Mouse (Mus musculus): Measurements from ENCODE around the gene Cd164. TPM values are rescaled to one million over a fixed set of nuclear protein-coding genes. Genes with fewer than 3 reads are reported as not detected.

Cd164 gene
- total RNA-seq, 2 experiments from 2014 or later, result 59.0 to 64.6 TPM

GRCm38 (mm10) chr10:41490518-41490873, 28.7 kb upstream of the Cd164 start:
- no peak for DNase-seq (ENCODE audit: low spot score in 2 of 2)
- intact Hi-C loops (cut with DNase I), result no loop called here

GRCm38 (mm10) chr10:41491111-41491510, 28.1 kb upstream of the Cd164 start:
- intact Hi-C loops (cut with DNase I), result no loop called here
- no peak for DNase-seq (ENCODE audit: low spot score in 2 of 2)

GRCm38 (mm10) chr10:41500941-41501340, 18.3 kb upstream of the Cd164 start:
- no peak for DNase-seq (ENCODE audit: low spot score in 2 of 2)
- intact Hi-C loops (cut with DNase I), result loop anchor here (10.0 kb wide), 2 partner anchors 46 to 496 kb away; partner anchors contain the start of gene Zbtb24

- DNase-seq (ENCODE audit: low spot score in 2 of 2), result no peak
- intact Hi-C loops (cut with DNase I), result loop anchor here (10.0 kb wide), 2 partner anchors 50 to 500 kb away; partner anchors contain the start of gene Zbtb24
These were observed 14.2 kb upstream of the Cd164 start for GRCm38 (mm10) chr10:41504996-41505395.

- intact Hi-C loops (cut with DNase I), result loop anchor here (10.0 kb wide), 2 partner anchors 51 to 501 kb away; partner anchors contain the start of gene Zbtb24
- peak; percentile 36 to 43 for DNase-seq (ENCODE audit: low spot score in 2 of 2)
These were observed 13.8 kb upstream of the Cd164 start for GRCm38 (mm10) chr10:41505446-41505845.

- no peak for DNase-seq (ENCODE audit: low spot score in 2 of 2)
- intact Hi-C loops (cut with DNase I), result loop anchor here (10.0 kb wide), 2 partner anchors 54 to 504 kb away; partner anchors contain the start of gene Zbtb24
These were observed 10.1 kb upstream of the Cd164 start for GRCm38 (mm10) chr10:41509160-41509559.

- intact Hi-C loops (cut with DNase I), result loop anchor here (10.0 kb wide), 1 partner anchor 760 kb away; the partner anchor contains the start of gene Foxo3
- DNase-seq (ENCODE audit: low spot score in 2 of 2), result no peak
These were observed 4.9 kb upstream of the Cd164 start for GRCm38 (mm10) chr10:41514301-41514700.

GRCm38 (mm10) chr10:41514921-41515320, 4.3 kb upstream of the Cd164 start:
- intact Hi-C loops (cut with DNase I), result loop anchor here (5.0 to 10.0 kb wide), 2 partner anchors 297 to 760 kb away; partner anchors contain the start of gene Foxo3
- no peak for DNase-seq (ENCODE audit: low spot score in 2 of 2)

- peak; percentile 58 to 59 for DNase-seq (ENCODE audit: low spot score in 2 of 2)
- intact Hi-C loops (cut with DNase I), result loop anchor here (2.0 to 10.0 kb wide), 3 partner anchors 164 to 756 kb away; partner anchors contain the start of gene Foxo3
These were observed 670 bp upstream of the Cd164 start for GRCm38 (mm10) chr10:41518508-41518980.

- intact Hi-C loops (cut with DNase I), result loop anchor here (2.0 to 10.0 kb wide), 4 partner anchors 52 to 755 kb away; partner anchors contain the start of gene Foxo3
- DNase-seq (ENCODE audit: low spot score in 2 of 2), result no peak
These were observed 611 bp downstream of the Cd164 start for GRCm38 (mm10) chr10:41519640-41520409.

GRCm38 (mm10) chr10:41520410-41520673, 1.1 kb downstream of the Cd164 start:
- intact Hi-C loops (cut with DNase I), result loop anchor here (5.0 kb wide), 1 partner anchor 52 kb away; no protein-coding TSS in a partner anchor
- no peak for DNase-seq (ENCODE audit: low spot score in 2 of 2)

GRCm38 (mm10) chr10:41523386-41523785, 4.2 kb downstream of the Cd164 start:
- intact Hi-C loops (cut with DNase I), result loop anchor here (5.0 kb wide), 1 partner anchor 49 kb away; no protein-coding TSS in a partner anchor
- no peak for DNase-seq (ENCODE audit: low spot score in 2 of 2)

GRCm38 (mm10) chr10:41525696-41526095, 6.5 kb downstream of the Cd164 start:
- DNase-seq (ENCODE audit: low spot score in 2 of 2), result no peak
- intact Hi-C loops (cut with DNase I), result no loop called here

GRCm38 (mm10) chr10:41529972-41530371, 10.8 kb downstream of the Cd164 start:
- no peak for DNase-seq (ENCODE audit: low spot score in 2 of 2)
- intact Hi-C loops (cut with DNase I), result no loop called here

- intact Hi-C loops (cut with DNase I), result no loop called here
- DNase-seq (ENCODE audit: low spot score in 2 of 2), result no peak
These were observed 16.8 kb downstream of the Cd164 start for GRCm38 (mm10) chr10:41535991-41536390.

- no peak for DNase-seq (ENCODE audit: low spot score in 2 of 2)
- intact Hi-C loops (cut with DNase I), result no loop called here
These were observed 17.5 kb downstream of the Cd164 start for GRCm38 (mm10) chr10:41536714-41537113.

- DNase-seq (ENCODE audit: low spot score in 2 of 2), result no peak
- intact Hi-C loops (cut with DNase I), result no loop called here
These were observed 18.2 kb downstream of the Cd164 start for GRCm38 (mm10) chr10:41537226-41537982.

- DNase-seq (ENCODE audit: low spot score in 2 of 2), result no peak
- intact Hi-C loops (cut with DNase I), result no loop called here
These were observed 18.7 kb downstream of the Cd164 start for GRCm38 (mm10) chr10:41537983-41538330.

- intact Hi-C loops (cut with DNase I), result no loop called here
- DNase-seq (ENCODE audit: low spot score in 2 of 2), result no peak
These were observed 19.8 kb downstream of the Cd164 start for GRCm38 (mm10) chr10:41538986-41539385.

GRCm38 (mm10) chr10:41542057-41542456, 22.8 kb downstream of the Cd164 start:
- no peak for DNase-seq (ENCODE audit: low spot score in 2 of 2)
- intact Hi-C loops (cut with DNase I), result no loop called here
